Mouse (Mus musculus): ENCODE results near the gene Styk1. TPM values are rescaled to one million over a fixed set of nuclear protein-coding genes. Genes with fewer than 3 reads are reported as not detected.
A peak's percentile ranks its signal among the peaks of the same experiment; 100 is the strongest.

The Styk1 gene
- 0.86 and 1.0 TPM in 2 replicates for polyA plus RNA-seq (2012; rRNA removed)

- DNase-seq, result peak; percentile 83
- Histone ChIP-seq H3K27ac (ENCODE audit: control insufficient read depth, insufficient read depth, low read length) (no peak within 1 kb of the TSS), H3K27me3 (ENCODE audit: control insufficient read depth, insufficient read depth, low read length) (no peaks in the 10 kb centered on the region; the same call in none of the 2 replicates), H3K4me3 (ENCODE audit: control insufficient read depth, insufficient read depth, low read length) (no peak within 1 kb of the TSS), H3K4me1 (replicated peaks; ENCODE audit: control insufficient read depth, insufficient read depth, low read length) (peaks cover 4% of the 10 kb centered on the region), H3K36me3 (ENCODE audit: control insufficient read depth, insufficient read depth, low read length) (no peaks in the 10 kb centered on the region)
- TF ChIP-seq CTCF (IDR thresholded peaks at IDR 0.05; ENCODE audit: borderline replicate concordance, control insufficient read depth, extremely low read depth, insufficient read depth, low read length, poor library complexity) (peak; percentile 75; the same call in 1 of the 2 replicates), POLR2A (IDR thresholded peaks at IDR 0.05; ENCODE audit: control insufficient read depth, extremely low read depth, insufficient read depth, low read length, poor library complexity) (no peak)
- under 1% methylated on average over 16 of the region's 16 CpGs for WGBS
These were observed at the start of gene Styk1 for GRCm38 (mm10) chr6:131353352-131353919. Styk1 (minus strand) TSS chr6:131353597.

GRCm38 (mm10) chr6:131403036-131403435 is 49.6 kb upstream of the Styk1 start:
- no peaks in the 10 kb centered on the region for H3K36me3 ChIP-seq (ENCODE audit: control insufficient read depth, insufficient read depth, low read length)
- DNase-seq, result no peak
- WGBS, result 77% methylated on average over 2 of the region's 2 CpGs
- no peak overlapping the region for H3K4me3 ChIP-seq (ENCODE audit: control insufficient read depth, insufficient read depth, low read length)
- H3K27ac ChIP-seq (ENCODE audit: control insufficient read depth, insufficient read depth, low read length), result no peak overlapping the region
- TF ChIP-seq CTCF (IDR thresholded peaks at IDR 0.05; ENCODE audit: borderline replicate concordance, control insufficient read depth, extremely low read depth, insufficient read depth, low read length, poor library complexity), result no peak
- no peaks in the 10 kb centered on the region for H3K4me1 ChIP-seq (replicated peaks; ENCODE audit: control insufficient read depth, insufficient read depth, low read length)
- no peaks in the 10 kb centered on the region for H3K27me3 ChIP-seq (ENCODE audit: control insufficient read depth, insufficient read depth, low read length)

- Histone ChIP-seq H3K36me3 (ENCODE audit: control insufficient read depth, insufficient read depth, low read length) (no peaks in the 10 kb centered on the region), H3K27me3 (ENCODE audit: control insufficient read depth, insufficient read depth, low read length) (no peaks in the 10 kb centered on the region), H3K4me1 (replicated peaks; ENCODE audit: control insufficient read depth, insufficient read depth, low read length) (no peaks in the 10 kb centered on the region), H3K27ac (ENCODE audit: control insufficient read depth, insufficient read depth, low read length) (no peak overlapping the region), H3K4me3 (ENCODE audit: control insufficient read depth, insufficient read depth, low read length) (no peak overlapping the region)
- no peak for DNase-seq
- no peak for TF ChIP-seq POLR2A (IDR thresholded peaks at IDR 0.05; ENCODE audit: control insufficient read depth, extremely low read depth, insufficient read depth, low read length, poor library complexity)
- no peak for TF ChIP-seq CTCF (IDR thresholded peaks at IDR 0.05; ENCODE audit: borderline replicate concordance, control insufficient read depth, extremely low read depth, insufficient read depth, low read length, poor library complexity)
These were observed 49.2 kb upstream of the Styk1 start for GRCm38 (mm10) chr6:131402606-131403005.

GRCm38 (mm10) chr6:131401259-131401658 is 47.9 kb upstream of the Styk1 start:
- Histone ChIP-seq H3K4me1 (replicated peaks; ENCODE audit: control insufficient read depth, insufficient read depth, low read length) (no peaks in the 10 kb centered on the region), H3K27ac (ENCODE audit: control insufficient read depth, insufficient read depth, low read length) (no peak overlapping the region), H3K27me3 (ENCODE audit: control insufficient read depth, insufficient read depth, low read length) (no peaks in the 10 kb centered on the region), H3K4me3 (ENCODE audit: control insufficient read depth, insufficient read depth, low read length) (no peak overlapping the region), H3K36me3 (ENCODE audit: control insufficient read depth, insufficient read depth, low read length) (no peaks in the 10 kb centered on the region)
- TF ChIP-seq CTCF (IDR thresholded peaks at IDR 0.05; ENCODE audit: borderline replicate concordance, control insufficient read depth, extremely low read depth, insufficient read depth, low read length, poor library complexity), result no peak
- no peak for TF ChIP-seq POLR2A (IDR thresholded peaks at IDR 0.05; ENCODE audit: control insufficient read depth, extremely low read depth, insufficient read depth, low read length, poor library complexity)
- no peak for DNase-seq
- 94% methylated on average over 2 of the region's 2 CpGs for WGBS

GRCm38 (mm10) chr6:131396650-131397049 is 43.3 kb upstream of the Styk1 start:
- TF ChIP-seq CTCF (IDR thresholded peaks at IDR 0.05; ENCODE audit: borderline replicate concordance, control insufficient read depth, extremely low read depth, insufficient read depth, low read length, poor library complexity) (no peak), POLR2A (IDR thresholded peaks at IDR 0.05; ENCODE audit: control insufficient read depth, extremely low read depth, insufficient read depth, low read length, poor library complexity) (no peak)
- no peak overlapping the region for H3K27ac ChIP-seq (ENCODE audit: control insufficient read depth, insufficient read depth, low read length)
- H3K27me3 ChIP-seq (ENCODE audit: control insufficient read depth, insufficient read depth, low read length), result no peaks in the 10 kb centered on the region
- no peak for DNase-seq
- no peak overlapping the region for H3K4me3 ChIP-seq (ENCODE audit: control insufficient read depth, insufficient read depth, low read length)
- no peaks in the 10 kb centered on the region for H3K36me3 ChIP-seq (ENCODE audit: control insufficient read depth, insufficient read depth, low read length)
- WGBS, result 89% methylated on average over 1 of the region's 1 CpGs
- no peaks in the 10 kb centered on the region for H3K4me1 ChIP-seq (replicated peaks; ENCODE audit: control insufficient read depth, insufficient read depth, low read length)

GRCm38 (mm10) chr6:131393873-131394660 is 40.7 kb upstream of the Styk1 start:
- H3K36me3 ChIP-seq (ENCODE audit: control insufficient read depth, insufficient read depth, low read length), result no peaks in the 10 kb centered on the region
- H3K4me3 ChIP-seq (ENCODE audit: control insufficient read depth, insufficient read depth, low read length), result no peak overlapping the region
- no peak for DNase-seq
- no peaks in the 10 kb centered on the region for H3K4me1 ChIP-seq (replicated peaks; ENCODE audit: control insufficient read depth, insufficient read depth, low read length)
- H3K27ac ChIP-seq (ENCODE audit: control insufficient read depth, insufficient read depth, low read length), result no peak overlapping the region
- TF ChIP-seq CTCF (IDR thresholded peaks at IDR 0.05; ENCODE audit: borderline replicate concordance, control insufficient read depth, extremely low read depth, insufficient read depth, low read length, poor library complexity) (no peak), POLR2A (IDR thresholded peaks at IDR 0.05; ENCODE audit: control insufficient read depth, extremely low read depth, insufficient read depth, low read length, poor library complexity) (no peak)
- WGBS, result 92% methylated on average over 4 of the region's 4 CpGs
- H3K27me3 ChIP-seq (ENCODE audit: control insufficient read depth, insufficient read depth, low read length), result no peaks in the 10 kb centered on the region

All from thymus, adult 2 months (tissue).